Mouse (Mus musculus) cerebellum, adult 2 months (tissue): ENCODE measurements around the gene Atg13. TPM values are rescaled to one million over a fixed set of nuclear protein-coding genes. Genes with fewer than 3 reads are reported as not detected.

Source experiments
- DNase-seq, 2 experiments: peaks; one replicate each; pipeline ENCODE4 v3.0.0; 2021
- H3K27ac ChIP-seq: fragments of 200-500 bp; 2 replicates; pipeline ENCODE4 v1.5.1; 2012; ENCODE audit warnings: low read length, control low read depth, inconsistent platforms; ENCODE audit not compliant: insufficient read depth
- H3K27me3 ChIP-seq: fragments of 200-500 bp; 2 replicates; pipeline ENCODE4 v1.6.1; 2012; ENCODE audit warnings: inconsistent platforms, mild to moderate bottlenecking, low read length, moderate library complexity; ENCODE audit not compliant: control insufficient read depth, insufficient read depth
- H3K4me1 ChIP-seq: fragments of 200-500 bp; 2 replicates; pipeline ENCODE4 v1.6.1; 2011; ENCODE audit warnings: low read length; ENCODE audit not compliant: control insufficient read depth, insufficient read depth
- H3K4me3 ChIP-seq: fragments of 200-500 bp; replicated peaks from 2 replicates; pipeline ENCODE3; 2011; ENCODE audit warnings: mild to moderate bottlenecking, low read depth, low read length, control low read depth; ENCODE audit not compliant: insufficient read depth
- CTCF ChIP-seq: fragments of 200-500 bp; IDR thresholded peaks from 2 replicates; pipeline ENCODE4 v1.5.1; 2011; ENCODE audit warnings: low read depth, mild to moderate bottlenecking, control low read depth, low read length, moderate library complexity, borderline replicate concordance; ENCODE audit not compliant: insufficient read depth
- POLR2A ChIP-seq: fragments of 200-500 bp; IDR thresholded peaks from 2 replicates; pipeline ENCODE4 v1.6.1; 2011; ENCODE audit warnings: low read length, control low read depth, borderline replicate concordance; ENCODE audit not compliant: insufficient read depth
- whole genome bisulfite sequencing: fragments of 180-500 bp; shearing (Covaris S2); methylation state at CpG from one replicate; pipeline ENCODE4 v1.1.7; 2018; 5-methylcytosine and 5-hydroxymethylcytosine counted together
- polyA plus RNA-seq: library from polyadenylated mRNA; depleted of rRNA; stranded (reverse); fragments of >200 nt; gene quantifications from 2 replicates; pipeline ENCODE4 v1.2.3, GENCODE M21; 2012

Gene Atg13
- polyA plus RNA-seq, 1 experiment = 126 TPM

- DNase-seq = no peak
- TF ChIP-seq CTCF (no peak), POLR2A (no peak)
- no peak overlapping the region for H3K27ac ChIP-seq
- 84% methylated on average over 6 of the region's 6 CpGs for WGBS
- H3K4me1 ChIP-seq = no peaks in the 10 kb centered on the region; the same call in 1 of the 2 replicates
- no peak overlapping the region for H3K4me3 ChIP-seq
- no peaks in the 10 kb centered on the region for H3K27me3 ChIP-seq
These were observed 4.6 kb downstream of the Atg13 start for GRCm38 (mm10) chr2:91705736-91706135.

GRCm38 (mm10) chr2:91701366-91701765 is 9.0 kb downstream of the Atg13 start:
- 15% methylated on average over 2 of the region's 2 CpGs for WGBS
- Histone ChIP-seq H3K4me1 (no peaks in the 10 kb centered on the region), H3K27ac (no peak overlapping the region), H3K27me3 (no peaks in the 10 kb centered on the region), H3K4me3 (no peak overlapping the region)
- no peak for TF ChIP-seq CTCF
- no peak for TF ChIP-seq POLR2A
- DNase-seq = peak in 1 of 2 experiments; percentile 57

- no peak for DNase-seq
- WGBS = 51% methylated on average over 1 of the region's 1 CpGs
- no peaks in the 10 kb centered on the region for H3K27me3 ChIP-seq
- no peaks in the 10 kb centered on the region for H3K4me1 ChIP-seq
- H3K27ac ChIP-seq = no peak overlapping the region
- TF ChIP-seq POLR2A (no peak), CTCF (no peak)
- no peak overlapping the region for H3K4me3 ChIP-seq
These were observed 11.2 kb downstream of the Atg13 start for GRCm38 (mm10) chr2:91699225-91699624.

- TF ChIP-seq POLR2A = no peak
- TF ChIP-seq CTCF = no peak
- H3K4me3 ChIP-seq = no peak overlapping the region
- no peaks in the 10 kb centered on the region for H3K4me1 ChIP-seq
- 78% methylated on average over 1 of the region's 1 CpGs for WGBS
- H3K27me3 ChIP-seq = no peaks in the 10 kb centered on the region
- H3K27ac ChIP-seq = no peak overlapping the region
- DNase-seq = no peak
These were observed 14.2 kb downstream of the Atg13 start for GRCm38 (mm10) chr2:91696225-91696590.

- no peak for DNase-seq
- TF ChIP-seq CTCF = no peak
- no peaks in the 10 kb centered on the region for H3K4me1 ChIP-seq
- H3K4me3 ChIP-seq = no peak overlapping the region
- no peak overlapping the region for H3K27ac ChIP-seq
- 85% methylated on average over 10 of the region's 10 CpGs for WGBS
- H3K27me3 ChIP-seq = no peaks in the 10 kb centered on the region
These were observed 14.7 kb downstream of the Atg13 start for GRCm38 (mm10) chr2:91695436-91696224.

- Histone ChIP-seq H3K27me3 (no peaks in the 10 kb centered on the region), H3K4me3 (no peak overlapping the region), H3K4me1 (peaks cover 3% of the 10 kb centered on the region; the same call in 1 of the 2 replicates), H3K27ac (no peak overlapping the region)
- TF ChIP-seq POLR2A (no peak), CTCF (no peak)
- DNase-seq = peak in 1 of 2 experiments; percentile 50
- 62% methylated on average over 7 of the region's 7 CpGs for WGBS
These were observed 20.9 kb downstream of the Atg13 start for GRCm38 (mm10) chr2:91689452-91689851.

GRCm38 (mm10) chr2:91683919-91684318 is 26.5 kb downstream of the Atg13 start:
- H3K4me3 ChIP-seq = no peak overlapping the region
- WGBS = 55% methylated on average over 8 of the region's 8 CpGs
- TF ChIP-seq CTCF (no peak), POLR2A (no peak)
- DNase-seq = peak; percentile 41 to 48
- peaks cover 9% of the 10 kb centered on the region for H3K4me1 ChIP-seq
- peak overlapping the region; percentile 1; the same call in 1 of the 2 replicates for H3K27ac ChIP-seq
- no peaks in the 10 kb centered on the region for H3K27me3 ChIP-seq

- no peaks in the 10 kb centered on the region for H3K27me3 ChIP-seq
- H3K4me3 ChIP-seq = no peak overlapping the region
- TF ChIP-seq CTCF (peak; percentile 34; the same call in 1 of the 2 replicates), POLR2A (no peak)
- H3K4me1 ChIP-seq = peaks cover 9% of the 10 kb centered on the region
- DNase-seq = peak in 1 of 2 experiments; percentile 37
- H3K27ac ChIP-seq = no peak overlapping the region
- WGBS = 61% methylated on average over 4 of the region's 4 CpGs
These were observed 27.5 kb downstream of the Atg13 start for GRCm38 (mm10) chr2:91682850-91683249.
